Mouse (Mus musculus): ENCODE data around the gene Ryk. TPM values are rescaled to one million over a fixed set of nuclear protein-coding genes. Genes with fewer than 3 reads are reported as not detected.

Ryk gene
- polyA plus RNA-seq, 1 experiment from 2014 or later, result 18.5 TPM

DNA sequence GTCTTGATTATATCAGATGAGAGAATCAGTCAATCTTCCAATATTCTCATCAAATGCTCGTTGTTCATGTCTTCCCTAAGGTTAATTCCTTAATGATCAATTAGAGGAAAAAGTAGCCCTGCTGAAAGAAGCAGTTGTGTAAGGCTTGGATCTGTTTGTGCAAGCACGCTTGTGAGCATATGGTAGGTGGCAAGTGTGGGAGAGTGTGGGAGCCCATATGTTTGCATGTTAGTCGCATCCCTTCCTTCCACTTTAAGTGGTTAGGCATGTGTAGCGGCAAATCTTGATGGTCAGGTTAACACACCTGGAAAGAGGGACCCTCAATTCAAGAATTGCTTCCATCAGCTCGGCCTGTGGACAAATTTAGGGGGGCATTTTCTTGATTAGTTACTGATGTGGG, 11.6 kb downstream of the Ryk start:
- Histone ChIP-seq H3K9ac (replicated peaks; ENCODE audit: low read length) (no peak overlapping the region), H3K4me3 (replicated peaks; ENCODE audit: low read depth, low read length) (no peak overlapping the region), H3K9me3 (ENCODE audit: control insufficient read depth, low read length) (no peaks in the 10 kb centered on the region), H3K4me1 (ENCODE audit: control insufficient read depth, insufficient read depth, low read length) (peaks cover 28% of the 10 kb centered on the region), H3K36me3 (ENCODE audit: control insufficient read depth, insufficient read depth, low read length) (no peaks in the 10 kb centered on the region), H3K27me3 (ENCODE audit: control insufficient read depth, insufficient read depth, low read length) (no peaks in the 10 kb centered on the region), H3K4me2 (ENCODE audit: low read length) (no peak overlapping the region), H3K27ac (replicated peaks; ENCODE audit: low read depth, low read length) (no peak overlapping the region)
- ATAC-seq (ENCODE audit: low FRiP score, low TSS enrichment) (no peak), DNase-seq (no peak)
- 92% methylated on average over 5 of the region's 5 CpGs for WGBS

- Histone ChIP-seq H3K27ac (replicated peaks; ENCODE audit: low read depth, low read length) (no peak overlapping the region), H3K9ac (replicated peaks; ENCODE audit: low read length) (no peak overlapping the region), H3K4me1 (ENCODE audit: control insufficient read depth, insufficient read depth, low read length) (peaks cover 8% of the 10 kb centered on the region), H3K9me3 (ENCODE audit: control insufficient read depth, low read length) (no peaks in the 10 kb centered on the region), H3K4me3 (replicated peaks; ENCODE audit: low read depth, low read length) (no peak overlapping the region), H3K27me3 (ENCODE audit: control insufficient read depth, insufficient read depth, low read length) (no peaks in the 10 kb centered on the region), H3K36me3 (ENCODE audit: control insufficient read depth, insufficient read depth, low read length) (no peaks in the 10 kb centered on the region), H3K4me2 (ENCODE audit: low read length) (no peak overlapping the region)
- 94% methylated on average over 13 of the region's 13 CpGs for WGBS
- ATAC-seq (ENCODE audit: low FRiP score, low TSS enrichment) (no peak), DNase-seq (no peak)
These were observed 17.6 kb downstream of the Ryk start for GRCm38 (mm10) chr9:102852076-102853022.

DNA sequence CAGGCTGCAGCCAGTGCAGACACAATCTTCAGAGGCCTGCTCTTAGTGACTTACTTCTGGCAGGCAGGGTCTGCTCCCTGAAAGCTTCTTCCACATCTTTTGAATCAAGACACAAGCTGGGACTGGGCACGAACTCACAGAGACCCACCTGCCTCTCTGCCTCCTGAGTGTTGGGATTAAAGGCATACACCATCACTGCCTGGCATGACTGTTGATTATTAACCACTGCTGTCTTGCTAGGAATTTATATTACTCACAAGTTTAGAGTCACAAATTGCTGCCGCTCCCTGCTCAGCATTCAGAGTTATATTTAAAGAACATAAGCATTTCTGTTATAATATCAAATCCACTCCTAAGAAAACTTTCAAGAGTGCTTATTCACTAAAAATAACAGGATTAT, 23.1 kb downstream of the Ryk start:
- H3K9ac ChIP-seq (replicated peaks; ENCODE audit: low read length), result no peak overlapping the region
- no peaks in the 10 kb centered on the region for H3K36me3 ChIP-seq (ENCODE audit: control insufficient read depth, insufficient read depth, low read length)
- H3K27ac ChIP-seq (replicated peaks; ENCODE audit: low read depth, low read length), result no peak overlapping the region
- H3K4me1 ChIP-seq (ENCODE audit: control insufficient read depth, insufficient read depth, low read length), result no peaks in the 10 kb centered on the region
- WGBS, result 85% methylated on average over 2 of the region's 2 CpGs
- ATAC-seq (ENCODE audit: low FRiP score, low TSS enrichment) (no peak), DNase-seq (no peak)
- no peaks in the 10 kb centered on the region for H3K27me3 ChIP-seq (ENCODE audit: control insufficient read depth, insufficient read depth, low read length)
- H3K9me3 ChIP-seq (ENCODE audit: control insufficient read depth, low read length), result no peaks in the 10 kb centered on the region
- H3K4me2 ChIP-seq (ENCODE audit: low read length), result no peak overlapping the region
- H3K4me3 ChIP-seq (replicated peaks; ENCODE audit: low read depth, low read length), result no peak overlapping the region

GRCm38 (mm10) chr9:102858283-102858682, 23.6 kb downstream of the Ryk start:
- no peak for ATAC-seq (ENCODE audit: low FRiP score, low TSS enrichment)
- no peak overlapping the region for H3K27ac ChIP-seq (replicated peaks; ENCODE audit: low read depth, low read length)
- no peaks in the 10 kb centered on the region for H3K4me1 ChIP-seq (ENCODE audit: control insufficient read depth, insufficient read depth, low read length)
- H3K4me2 ChIP-seq (ENCODE audit: low read length), result no peak overlapping the region
- DNase-seq, result no peak
- no peaks in the 10 kb centered on the region for H3K9me3 ChIP-seq (ENCODE audit: control insufficient read depth, low read length)
- 89% methylated on average over 5 of the region's 5 CpGs for WGBS
- H3K4me3 ChIP-seq (replicated peaks; ENCODE audit: low read depth, low read length), result no peak overlapping the region
- no peaks in the 10 kb centered on the region for H3K27me3 ChIP-seq (ENCODE audit: control insufficient read depth, insufficient read depth, low read length)
- no peaks in the 10 kb centered on the region for H3K36me3 ChIP-seq (ENCODE audit: control insufficient read depth, insufficient read depth, low read length)
- no peak overlapping the region for H3K9ac ChIP-seq (replicated peaks; ENCODE audit: low read length)

GRCm38 (mm10) chr9:102859399-102859798, 24.7 kb downstream of the Ryk start:
- Histone ChIP-seq H3K4me3 (replicated peaks; ENCODE audit: low read depth, low read length) (no peak overlapping the region), H3K4me2 (ENCODE audit: low read length) (no peak overlapping the region), H3K27me3 (ENCODE audit: control insufficient read depth, insufficient read depth, low read length) (no peaks in the 10 kb centered on the region), H3K4me1 (ENCODE audit: control insufficient read depth, insufficient read depth, low read length) (peaks cover 2% of the 10 kb centered on the region; the same call in 1 of the 2 replicates), H3K36me3 (ENCODE audit: control insufficient read depth, insufficient read depth, low read length) (no peaks in the 10 kb centered on the region), H3K9me3 (ENCODE audit: control insufficient read depth, low read length) (no peaks in the 10 kb centered on the region), H3K9ac (replicated peaks; ENCODE audit: low read length) (no peak overlapping the region), H3K27ac (replicated peaks; ENCODE audit: low read depth, low read length) (no peak overlapping the region)
- ATAC-seq (ENCODE audit: low FRiP score, low TSS enrichment) (no peak), DNase-seq (no peak)
- 77% methylated on average over 5 of the region's 5 CpGs for WGBS

DNA sequence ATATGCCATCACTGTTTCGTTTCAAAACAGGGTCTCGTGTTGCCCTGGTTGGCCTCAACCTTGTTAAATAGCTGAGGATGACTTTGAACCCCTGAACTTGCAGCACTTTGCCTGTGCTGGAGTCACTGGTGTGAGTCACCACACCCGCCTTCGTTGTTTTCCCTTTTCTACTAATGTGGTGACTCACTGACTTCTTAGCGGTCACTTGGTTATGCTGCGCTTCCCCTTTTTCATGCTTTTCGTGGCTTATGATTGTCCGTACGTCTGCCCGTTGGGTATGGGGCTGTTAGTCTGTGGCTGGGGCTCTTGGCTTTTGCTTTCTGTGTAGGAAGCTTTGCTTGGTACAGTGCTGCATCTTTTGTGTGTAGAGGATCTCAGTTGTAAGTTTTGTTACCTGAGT, 25.2 kb downstream of the Ryk start:
- Histone ChIP-seq H3K4me2 (ENCODE audit: low read length) (no peak overlapping the region), H3K27me3 (ENCODE audit: control insufficient read depth, insufficient read depth, low read length) (no peaks in the 10 kb centered on the region), H3K9ac (replicated peaks; ENCODE audit: low read length) (no peak overlapping the region), H3K4me1 (ENCODE audit: control insufficient read depth, insufficient read depth, low read length) (peaks cover 2% of the 10 kb centered on the region; the same call in 1 of the 2 replicates), H3K4me3 (replicated peaks; ENCODE audit: low read depth, low read length) (no peak overlapping the region), H3K27ac (replicated peaks; ENCODE audit: low read depth, low read length) (no peak overlapping the region), H3K9me3 (ENCODE audit: control insufficient read depth, low read length) (no peaks in the 10 kb centered on the region), H3K36me3 (ENCODE audit: control insufficient read depth, insufficient read depth, low read length) (no peaks in the 10 kb centered on the region)
- no peak for ATAC-seq (ENCODE audit: low FRiP score, low TSS enrichment)
- DNase-seq, result no peak
- 98% methylated on average over 10 of the region's 10 CpGs for WGBS

DNA sequence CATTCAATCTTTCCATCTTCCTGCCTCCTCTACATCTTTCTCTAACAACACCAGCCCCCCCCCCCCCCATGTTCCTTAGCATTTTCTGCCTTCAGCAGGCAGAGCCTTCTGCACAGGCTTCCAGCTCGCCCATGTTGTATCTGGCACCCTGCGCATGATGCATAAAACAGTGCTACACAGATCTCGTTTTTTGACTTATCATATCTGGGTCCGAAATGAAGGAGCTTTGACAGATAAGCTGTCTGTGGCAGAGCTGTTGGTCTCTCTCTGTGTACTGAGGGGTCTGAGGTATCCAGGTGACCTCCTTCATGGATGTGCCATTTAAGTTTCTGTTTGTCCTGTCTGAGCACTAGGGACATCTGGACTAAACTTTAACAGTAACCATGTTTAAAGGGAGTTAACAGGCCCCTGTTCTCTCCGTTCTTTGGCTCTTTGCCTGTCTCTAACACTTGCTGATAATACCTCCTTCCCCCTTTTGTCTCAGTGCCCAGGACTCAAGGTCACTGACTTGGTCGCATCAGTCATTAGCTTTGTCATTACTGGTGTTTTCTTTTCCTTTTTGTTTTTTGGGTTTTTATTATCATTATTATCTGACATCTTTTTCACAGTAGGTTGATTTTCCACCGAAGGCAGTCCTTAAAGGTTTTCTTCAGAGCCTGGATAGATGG, 26.2 kb downstream of the Ryk start:
- H3K27ac ChIP-seq (replicated peaks; ENCODE audit: low read depth, low read length), result no peak overlapping the region
- no peaks in the 10 kb centered on the region for H3K27me3 ChIP-seq (ENCODE audit: control insufficient read depth, insufficient read depth, low read length)
- no peaks in the 10 kb centered on the region for H3K9me3 ChIP-seq (ENCODE audit: control insufficient read depth, low read length)
- ATAC-seq (ENCODE audit: low FRiP score, low TSS enrichment), result no peak
- WGBS, result 90% methylated on average over 7 of the region's 7 CpGs
- no peak overlapping the region for H3K4me3 ChIP-seq (replicated peaks; ENCODE audit: low read depth, low read length)
- H3K4me1 ChIP-seq (ENCODE audit: control insufficient read depth, insufficient read depth, low read length), result peaks cover 2% of the 10 kb centered on the region; the same call in 1 of the 2 replicates
- 0 out of 2 replicates have a peak, but pooled peaks cover 5% of the 10 kb centered on the region for H3K36me3 ChIP-seq (ENCODE audit: control insufficient read depth, insufficient read depth, low read length)
- H3K9ac ChIP-seq (replicated peaks; ENCODE audit: low read length), result no peak overlapping the region
- DNase-seq, result no peak
- no peak overlapping the region for H3K4me2 ChIP-seq (ENCODE audit: low read length)

GRCm38 (mm10) chr9:102861789-102862188, 27.1 kb downstream of the Ryk start:
- DNase-seq, result no peak
- no peak overlapping the region for H3K4me3 ChIP-seq (replicated peaks; ENCODE audit: low read depth, low read length)
- no peak overlapping the region for H3K9ac ChIP-seq (replicated peaks; ENCODE audit: low read length)
- 0 out of 2 replicates have a peak, but pooled peaks cover 5% of the 10 kb centered on the region for H3K36me3 ChIP-seq (ENCODE audit: control insufficient read depth, insufficient read depth, low read length)
- 89% methylated on average over 7 of the region's 7 CpGs for WGBS
- H3K27me3 ChIP-seq (ENCODE audit: control insufficient read depth, insufficient read depth, low read length), result no peaks in the 10 kb centered on the region
- peaks cover 2% of the 10 kb centered on the region; the same call in 1 of the 2 replicates for H3K4me1 ChIP-seq (ENCODE audit: control insufficient read depth, insufficient read depth, low read length)
- H3K27ac ChIP-seq (replicated peaks; ENCODE audit: low read depth, low read length), result no peak overlapping the region
- ATAC-seq (ENCODE audit: low FRiP score, low TSS enrichment), result no peak
- H3K9me3 ChIP-seq (ENCODE audit: control insufficient read depth, low read length), result no peaks in the 10 kb centered on the region
- H3K4me2 ChIP-seq (ENCODE audit: low read length), result no peak overlapping the region
